Mouse (Mus musculus) liver, embryonic 11.5 days (tissue): Measurements from ENCODE around the gene Gfi1b. TPM values are rescaled to one million over a fixed set of nuclear protein-coding genes. Genes with fewer than 3 reads are reported as not detected.
A peak's percentile ranks its signal among the peaks of the same experiment; 100 is the strongest.

Source experiments
- ATAC-seq: fragments of 200-750 bp; cut with Nextera tagmentation; replicated peaks from 2 replicates; pipeline ENCODE4 v1.8.0; 2017; ENCODE audit warnings: moderate number of reproducible peaks, mild to moderate bottlenecking, moderate TSS enrichment, moderate library complexity; ENCODE audit not compliant: low FRiP score
- DNase-seq: peaks from one replicate; pipeline ENCODE4 v3.0.0-alpha.2; 2017; ENCODE audit warnings: low spot score
- H3K27ac ChIP-seq: fragments of 300-500 bp; sonication (generic); 2 replicates; pipeline ENCODE4 v1.5.1; 2014; ENCODE audit warnings: mild to moderate bottlenecking, low read depth, low read length, control low read depth
- H3K27me3 ChIP-seq: fragments of 300-500 bp; sonication (generic); replicated peaks from 2 replicates; pipeline ENCODE4 v1.6.1; 2014; ENCODE audit warnings: low read length, mixed read lengths; ENCODE audit not compliant: control insufficient read depth, insufficient read depth
- H3K36me3 ChIP-seq: fragments of 300-500 bp; sonication (generic); 2 replicates; pipeline ENCODE4 v1.6.1; 2014; ENCODE audit warnings: mild to moderate bottlenecking, low read length, moderate library complexity, mixed read lengths; ENCODE audit not compliant: control insufficient read depth, insufficient read depth
- H3K4me1 ChIP-seq: fragments of 300-500 bp; sonication (generic); replicated peaks from 2 replicates; pipeline ENCODE4 v1.6.1; 2014; ENCODE audit warnings: low read length, mixed read lengths; ENCODE audit not compliant: control insufficient read depth, insufficient read depth
- H3K4me2 ChIP-seq: fragments of 300-500 bp; sonication (generic); 2 replicates; pipeline ENCODE4 v1.6.1; 2014; ENCODE audit warnings: mild to moderate bottlenecking, control low read depth, moderate library complexity
- H3K4me3 ChIP-seq: fragments of 300-500 bp; sonication (generic); 2 replicates; pipeline ENCODE4 v1.5.1; 2014; ENCODE audit warnings: low read depth, low read length, control low read depth
- H3K9ac ChIP-seq: fragments of 300-500 bp; sonication (generic); 2 replicates; pipeline ENCODE4 v1.6.1; 2014; ENCODE audit warnings: low read depth, low read length, control low read depth
- H3K9me3 ChIP-seq: fragments of 300-500 bp; sonication (generic); 2 replicates; pipeline ENCODE4 v1.6.1; 2016; ENCODE audit warnings: low read length, inconsistent platforms, mixed read lengths; ENCODE audit not compliant: control insufficient read depth
- WGBS: fragments of 180-500 bp; shearing (Covaris S2); extraction: QIAGEN DNeasy Blood & Tissue Kit; methylation state at CpG from one replicate; pipeline ENCODE4 v1.1.7; 2014; 5-methylcytosine and 5-hydroxymethylcytosine counted together
- polyA plus RNA-seq: library from polyadenylated mRNA; unstranded; fragments of >200 nt; fragmentation: Nextera tagmentation; extraction: Ambion mirVana; gene quantifications from 2 replicates; pipeline ENCODE4 v1.2.1, GENCODE M21; 2014

The Gfi1b gene
- polyA plus RNA-seq, 1 experiment from 2014 or later: 143 TPM

GRCm38 (mm10) chr2:28641435-28641941 lies 19.7 kb upstream of the Gfi1b start:
- no peaks in the 10 kb centered on the region for H3K36me3 ChIP-seq

DNA sequence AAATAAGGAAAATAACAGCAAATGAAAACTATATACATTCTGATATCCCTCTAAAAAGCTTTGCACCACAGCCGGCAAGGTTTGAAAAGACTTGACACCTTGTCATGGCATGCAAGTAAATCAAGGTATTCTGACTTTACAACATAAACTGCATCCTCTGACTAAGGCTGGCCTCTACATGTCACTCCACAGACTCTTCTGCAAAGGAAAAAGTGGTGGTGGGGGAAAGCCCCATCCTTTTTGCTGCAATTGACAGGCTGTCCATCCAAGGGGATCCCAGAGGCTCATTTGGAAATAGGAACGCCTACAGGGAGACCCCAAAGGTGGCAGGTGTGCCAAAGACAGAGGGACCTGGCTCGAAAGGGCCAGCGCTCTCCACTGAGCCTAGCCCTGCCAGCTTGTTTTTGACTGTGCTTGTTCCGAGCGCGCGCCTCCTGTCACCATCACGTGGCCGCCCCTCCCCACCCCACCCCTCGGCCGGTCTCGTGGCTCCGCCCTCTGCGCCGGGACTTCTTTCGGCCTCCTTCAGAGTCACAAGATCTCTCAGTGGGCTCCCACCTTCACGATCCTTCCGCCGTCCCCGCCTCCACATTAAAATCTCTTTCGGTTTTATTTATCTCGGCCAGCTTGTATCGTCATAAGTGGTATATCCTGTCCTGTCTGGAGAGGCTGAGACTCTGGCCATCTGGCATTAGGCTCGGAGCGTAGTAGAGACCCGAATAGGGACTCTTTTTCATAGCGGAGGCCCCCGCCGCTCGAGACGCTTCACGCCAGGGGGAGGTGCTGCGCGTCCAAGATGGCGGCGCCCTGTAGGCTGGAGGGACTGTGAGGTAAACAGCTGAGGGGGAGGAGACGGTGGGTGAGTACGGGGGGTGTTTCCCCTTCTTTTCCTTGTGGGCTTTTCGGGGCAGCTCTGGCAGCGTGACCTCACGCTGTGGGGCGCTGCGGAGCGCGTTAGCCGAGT lies 19.0 kb upstream of the Gfi1b start, which contains the start of gene Tsc1:
Tsc1 (plus strand) TSS at position 768 of the 964 bp plus-strand sequence.
- WGBS: 2% methylated on average over 47 of the region's 47 CpGs
- H3K4me1 ChIP-seq: peaks cover 25% of the 10 kb centered on the region

More at GRCm38 (mm10) chr2:28641435-28641941, 19.7 kb upstream of the Gfi1b start:
- H3K4me1 ChIP-seq: peaks cover 25% of the 10 kb centered on the region
- H3K27ac ChIP-seq: peak overlapping the region; percentile 75
- peak; percentile 43 for ATAC-seq
- WGBS: 1% methylated on average over 42 of the region's 43 CpGs
- H3K4me3 ChIP-seq: peak overlapping the region; percentile 100
- peak overlapping the region; percentile 93 for H3K9ac ChIP-seq
- no peaks in the 10 kb centered on the region for H3K27me3 ChIP-seq
- peak overlapping the region; percentile 91 for H3K4me2 ChIP-seq
- H3K9me3 ChIP-seq: no peaks in the 10 kb centered on the region
- DNase-seq: peak; percentile 65

DNA sequence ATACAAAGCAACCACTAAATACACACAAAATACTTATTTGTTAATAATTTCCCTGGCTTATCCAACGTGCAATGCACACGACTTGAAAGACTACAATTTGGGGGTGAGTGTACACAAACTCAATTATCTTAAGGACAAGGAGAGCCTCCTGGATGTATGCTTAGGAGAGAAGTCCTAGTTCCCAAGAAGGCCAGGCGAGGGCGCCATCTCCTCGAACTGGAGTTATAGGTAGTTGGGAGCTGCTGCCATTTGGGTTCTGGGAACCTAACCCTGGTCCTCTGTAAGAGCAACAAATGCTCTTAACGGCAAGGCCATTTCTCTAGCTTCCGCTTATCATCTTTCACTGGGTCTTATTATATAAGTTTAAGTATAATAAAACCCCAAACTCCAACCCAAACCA lies 18.0 kb upstream of the Gfi1b start:
- H3K9me3 ChIP-seq: no peaks in the 10 kb centered on the region
- H3K9ac ChIP-seq: no peak overlapping the region
- H3K4me1 ChIP-seq: peaks cover 23% of the 10 kb centered on the region
- ATAC-seq (no peak), DNase-seq (no peak)
- H3K36me3 ChIP-seq: no peaks in the 10 kb centered on the region
- no peak overlapping the region for H3K27ac ChIP-seq
- no peaks in the 10 kb centered on the region for H3K27me3 ChIP-seq
- H3K4me2 ChIP-seq: no peak overlapping the region
- no peak overlapping the region for H3K4me3 ChIP-seq
- WGBS: 57% methylated on average over 7 of the region's 7 CpGs

More for the DNA sequence above, 19.0 kb upstream of the Gfi1b start, which contains the start of gene Tsc1:
- H3K9me3 ChIP-seq: no peaks in the 10 kb centered on the region
- no peaks in the 10 kb centered on the region for H3K36me3 ChIP-seq
- peak within 1 kb of the TSS; percentile 93 for H3K9ac ChIP-seq
- ATAC-seq: peak; percentile 92
- H3K27me3 ChIP-seq: no peaks in the 10 kb centered on the region
- DNase-seq: peak; percentile 96
- peak within 1 kb of the TSS; percentile 75 for H3K27ac ChIP-seq
- peak within 1 kb of the TSS; percentile 100 for H3K4me3 ChIP-seq
- H3K4me2 ChIP-seq: peak within 1 kb of the TSS; percentile 91

- Histone ChIP-seq H3K27ac (no peak overlapping the region), H3K9ac (0 out of 2 replicates have a peak overlapping the region, but pooled peaks have one; percentile 13), H3K27me3 (no peaks in the 10 kb centered on the region), H3K4me2 (peak overlapping the region; percentile 55), H3K9me3 (no peaks in the 10 kb centered on the region), H3K4me3 (no peak overlapping the region), H3K36me3 (no peaks in the 10 kb centered on the region), H3K4me1 (peaks cover 19% of the 10 kb centered on the region)
- 9% methylated on average over 9 of the region's 9 CpGs for WGBS
- no peak for ATAC-seq
- peak; percentile 62 for DNase-seq
Measured at GRCm38 (mm10) chr2:28638886-28639285, 17.1 kb upstream of the Gfi1b start.

DNA sequence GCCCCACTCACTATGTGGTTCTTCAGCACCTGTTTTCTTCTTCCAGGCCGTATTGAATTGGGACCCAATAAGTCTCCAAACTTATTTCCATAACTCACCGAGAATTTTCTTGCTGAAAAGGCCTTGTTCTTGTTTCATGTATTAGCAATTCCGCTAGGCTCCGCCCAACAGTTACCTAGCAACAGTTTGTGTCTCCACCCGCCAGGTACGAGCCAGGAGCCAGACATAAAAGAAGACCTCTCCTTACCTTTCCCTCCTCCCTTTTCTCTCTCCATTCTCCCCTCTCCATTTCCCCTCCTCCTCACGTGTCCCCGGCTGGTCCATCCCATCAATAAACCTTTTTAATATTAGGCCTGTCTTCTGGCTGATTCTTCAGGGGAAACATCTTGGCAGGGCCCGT lies 16.6 kb upstream of the Gfi1b start:
- H3K4me3 ChIP-seq: no peak overlapping the region
- no peak for DNase-seq
- WGBS: 39% methylated on average over 9 of the region's 9 CpGs

GRCm38 (mm10) chr2:28637106-28637845 lies 15.5 kb upstream of the Gfi1b start:
- no peaks in the 10 kb centered on the region for H3K27me3 ChIP-seq
- no peaks in the 10 kb centered on the region for H3K36me3 ChIP-seq
- no peak overlapping the region for H3K27ac ChIP-seq
- H3K9me3 ChIP-seq: no peaks in the 10 kb centered on the region
- DNase-seq (no peak), ATAC-seq (no peak)
- H3K4me2 ChIP-seq: no peak overlapping the region
- 76% methylated on average over 9 of the region's 9 CpGs for WGBS
- H3K4me3 ChIP-seq: no peak overlapping the region
- peaks cover 12% of the 10 kb centered on the region for H3K4me1 ChIP-seq
- H3K9ac ChIP-seq: no peak overlapping the region

More for the DNA sequence above, 16.6 kb upstream of the Gfi1b start:
- ATAC-seq: no peak
- H3K27me3 ChIP-seq: no peaks in the 10 kb centered on the region
- H3K4me2 ChIP-seq: peak overlapping the region; percentile 55
- peaks cover 19% of the 10 kb centered on the region for H3K4me1 ChIP-seq
- no peaks in the 10 kb centered on the region for H3K36me3 ChIP-seq
- H3K9ac ChIP-seq: no peak overlapping the region
- H3K27ac ChIP-seq: no peak overlapping the region
- H3K9me3 ChIP-seq: no peaks in the 10 kb centered on the region

GRCm38 (mm10) chr2:28635199-28635598 lies 13.4 kb upstream of the Gfi1b start:
- Histone ChIP-seq H3K27me3 (no peaks in the 10 kb centered on the region), H3K4me1 (peaks cover 4% of the 10 kb centered on the region; the same call in 1 of the 2 replicates), H3K4me2 (no peak overlapping the region), H3K36me3 (no peaks in the 10 kb centered on the region), H3K27ac (no peak overlapping the region), H3K9me3 (no peaks in the 10 kb centered on the region), H3K9ac (no peak overlapping the region), H3K4me3 (no peak overlapping the region)
- DNase-seq (no peak), ATAC-seq (no peak)
- WGBS: 69% methylated on average over 1 of the region's 1 CpGs

DNA sequence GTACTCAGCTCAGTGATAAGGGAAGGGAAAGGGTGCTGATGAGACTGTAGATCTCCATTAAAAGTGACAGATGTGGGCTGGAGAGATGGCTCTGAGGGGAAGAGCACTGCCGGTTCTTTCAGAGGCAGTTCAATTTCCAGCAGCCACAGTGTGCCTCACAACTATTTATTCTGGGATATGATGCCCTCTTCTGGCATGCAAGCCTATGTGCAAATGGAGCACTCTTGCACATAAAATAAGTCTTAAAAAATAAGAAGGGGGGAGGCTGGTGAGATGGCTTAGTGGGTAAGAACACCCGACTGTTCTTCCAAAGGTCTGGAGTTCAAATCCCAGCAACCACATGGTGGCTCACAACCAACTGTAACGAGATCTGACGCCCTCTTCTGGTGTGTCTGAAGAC lies 11.4 kb upstream of the Gfi1b start:
- ATAC-seq (no peak), DNase-seq (no peak)
- Histone ChIP-seq H3K4me1 (0 out of 2 replicates have a peak, but pooled peaks cover 2% of the 10 kb centered on the region), H3K9ac (no peak overlapping the region), H3K4me2 (no peak overlapping the region), H3K9me3 (no peaks in the 10 kb centered on the region), H3K4me3 (no peak overlapping the region), H3K27ac (no peak overlapping the region), H3K36me3 (no peaks in the 10 kb centered on the region), H3K27me3 (no peaks in the 10 kb centered on the region)
- 38% methylated on average over 4 of the region's 4 CpGs for WGBS
